Mouse (Mus musculus) ES-CJ7 (cell line): ENCODE results near the gene Kcnip1.

Source experiments
- DNase-seq: peaks from one replicate; pipeline ENCODE4 v3.0.0; 2011; ENCODE audit warnings: low read depth, low spot score

Kcnip1 gene

GRCm38 (mm10) chr11:33986525-33986924 is 6.4 kb downstream of the Kcnip1 start:
- DNase-seq, result no peak

- no peak for DNase-seq
These were observed 12.8 kb downstream of the Kcnip1 start for GRCm38 (mm10) chr11:33980146-33980545.

GRCm38 (mm10) chr11:33975121-33975520 is 17.8 kb downstream of the Kcnip1 start:
- DNase-seq, result no peak

DNA sequence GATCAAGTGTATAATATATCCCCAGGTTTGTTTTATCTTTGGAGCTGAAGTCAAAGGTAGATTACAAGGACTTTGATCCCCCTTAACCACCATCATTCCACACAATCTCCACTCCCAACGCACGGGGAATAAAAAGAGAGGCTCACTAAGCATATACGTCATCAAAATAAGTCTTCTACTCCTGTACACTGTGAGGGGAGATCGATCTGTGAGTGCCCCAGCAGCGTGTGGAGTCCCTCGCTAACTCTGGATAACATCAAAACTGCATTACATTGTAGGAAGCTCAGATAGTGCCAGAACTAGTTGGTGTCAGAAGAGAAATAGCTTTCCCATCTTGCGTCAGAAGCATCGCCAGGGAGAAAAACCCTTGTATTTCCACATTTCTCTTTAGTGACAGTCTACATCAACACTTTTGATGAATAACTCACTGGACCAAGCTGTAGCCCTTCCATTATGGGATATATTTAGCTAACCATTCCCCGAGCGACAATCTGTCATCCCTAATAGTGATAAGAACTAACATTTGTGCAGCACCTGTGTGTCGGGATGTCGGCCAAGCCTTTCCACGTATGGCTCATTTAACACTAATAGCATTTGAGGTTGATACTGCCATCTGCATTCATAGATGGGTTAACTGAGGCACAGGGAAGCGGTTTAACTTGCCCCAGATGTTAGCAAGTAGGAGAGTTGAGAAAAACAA is 18.5 kb downstream of the Kcnip1 start:
- no peak for DNase-seq

DNA sequence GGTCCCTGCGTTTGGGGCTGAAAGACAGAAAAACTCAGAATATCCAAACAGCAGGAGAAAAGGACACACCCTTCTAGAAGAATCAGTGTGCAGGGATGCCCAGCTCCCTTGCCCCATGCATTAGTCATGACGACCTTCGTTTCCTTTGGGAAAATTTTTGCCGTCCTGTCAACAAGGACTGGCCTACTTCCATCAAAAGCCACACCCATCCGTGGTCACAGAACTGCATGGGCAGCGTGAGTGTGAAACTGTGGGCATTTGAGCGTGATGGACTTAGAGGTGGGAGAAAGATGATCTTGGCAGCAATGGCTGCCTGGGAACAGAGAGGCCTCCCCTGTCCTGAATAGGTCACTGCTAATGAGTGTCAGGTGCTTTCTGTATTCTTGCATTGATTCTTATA is 20.8 kb downstream of the Kcnip1 start:
- no peak for DNase-seq

GRCm38 (mm10) chr11:33969199-33969598 is 23.8 kb downstream of the Kcnip1 start:
- DNase-seq, result no peak

- DNase-seq, result no peak
These were observed 25.2 kb downstream of the Kcnip1 start for GRCm38 (mm10) chr11:33967708-33968107.

DNA sequence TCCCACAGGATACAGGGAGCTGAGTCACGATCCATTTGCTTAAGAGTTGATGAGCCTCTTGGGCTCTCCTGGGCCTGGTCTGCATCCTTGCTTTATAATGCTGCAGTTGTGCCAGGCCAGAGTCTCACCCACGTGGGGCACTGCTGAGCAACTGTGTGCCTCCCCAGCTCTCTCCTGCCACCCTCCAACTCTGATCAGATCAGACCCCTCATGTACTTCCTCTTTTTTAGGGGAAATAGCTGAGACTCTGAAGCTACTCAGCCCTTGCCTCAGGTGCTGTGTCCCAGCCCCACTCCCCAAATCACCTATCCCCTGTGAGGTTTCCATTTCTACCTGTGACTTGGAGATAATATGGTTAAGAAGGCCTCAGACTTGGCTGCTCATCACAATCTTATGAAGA is 27.6 kb downstream of the Kcnip1 start:
- no peak for DNase-seq

GRCm38 (mm10) chr11:33962688-33963407 is 30.1 kb downstream of the Kcnip1 start, which contains the start of gene Kcnmb1:
Kcnmb1 (plus strand) TSS chr11:33963013.
- DNase-seq, result no peak

DNA sequence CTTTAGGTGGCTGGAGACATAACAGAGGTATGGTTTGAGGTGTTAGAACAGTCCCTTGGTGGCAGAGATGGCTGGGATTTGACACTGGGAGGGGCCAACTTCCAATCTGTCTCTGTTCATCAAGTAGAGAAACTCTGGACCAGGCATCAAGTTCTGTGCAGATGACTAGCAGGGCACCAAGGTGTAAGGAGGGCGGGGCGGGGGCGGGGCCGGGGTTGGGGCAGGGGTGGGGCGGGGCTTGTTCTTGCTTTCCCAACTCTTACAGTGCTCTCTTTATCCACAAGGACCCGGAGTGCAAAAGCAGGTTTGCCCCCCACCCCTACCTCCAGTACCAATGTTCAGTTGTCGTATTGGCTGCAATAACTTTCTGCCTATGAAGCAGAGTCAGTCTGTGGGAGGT is 30.8 kb downstream of the Kcnip1 start:
- DNase-seq, result no peak

DNA sequence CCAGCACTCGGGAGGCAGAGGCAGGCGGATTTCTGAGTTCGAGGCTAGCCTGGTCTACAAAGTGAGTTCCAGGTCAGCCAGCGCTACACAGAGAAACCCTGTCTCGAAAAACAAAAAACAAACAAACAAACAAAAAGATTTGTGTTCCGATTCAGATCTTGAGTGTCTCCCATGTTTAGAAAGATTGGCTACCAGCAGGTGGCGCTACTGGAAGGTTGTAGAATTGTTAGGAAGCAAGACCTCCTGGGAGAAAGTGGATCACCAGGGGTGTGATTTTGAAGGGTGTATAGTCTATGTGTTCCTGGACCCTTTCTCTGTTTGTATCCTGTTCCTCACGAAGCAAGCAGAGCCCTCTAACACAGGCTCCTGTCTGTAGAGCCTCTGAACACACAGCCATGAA is 34.2 kb downstream of the Kcnip1 start:
- peak; percentile 67 for DNase-seq

DNA sequence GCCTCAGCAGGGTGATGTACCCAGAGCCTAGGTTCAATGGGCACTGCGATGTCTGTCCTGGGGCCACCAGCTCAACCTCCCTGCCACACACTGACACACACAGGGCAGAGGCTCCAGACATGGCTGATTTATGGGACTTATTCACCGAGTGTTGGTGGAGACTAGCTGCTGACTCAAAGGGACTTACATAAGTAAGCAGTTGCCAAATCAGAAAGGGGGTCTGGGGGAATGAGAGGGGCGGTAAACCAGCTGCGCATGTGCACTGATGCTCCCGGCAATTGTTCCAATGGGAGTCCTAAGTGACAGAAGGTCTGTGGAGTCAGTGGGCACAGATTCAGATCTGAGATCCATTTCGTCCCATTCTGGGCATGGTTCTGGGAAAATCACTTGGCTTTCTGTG is 35.4 kb downstream of the Kcnip1 start:
- no peak for DNase-seq

GRCm38 (mm10) chr11:33956623-33957022 is 36.3 kb downstream of the Kcnip1 start:
- no peak for DNase-seq

DNA sequence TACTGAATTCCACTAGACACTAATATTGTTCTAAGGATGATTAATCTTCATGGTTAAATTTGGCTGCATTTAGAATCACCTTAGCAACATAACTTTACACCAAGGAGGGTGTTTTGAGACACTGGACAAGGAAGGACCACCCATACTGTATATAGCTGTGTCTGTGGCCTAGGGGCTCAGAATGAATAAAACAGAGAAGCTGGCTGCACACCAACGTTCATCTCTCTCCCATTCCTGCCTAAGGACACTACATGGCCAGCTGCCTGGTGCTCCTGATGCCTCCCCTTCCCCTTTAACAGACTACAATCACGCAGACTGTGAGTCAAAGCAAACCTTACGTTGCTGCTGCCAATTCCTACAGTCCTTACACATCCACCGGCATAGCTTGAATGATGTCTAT is 37.0 kb downstream of the Kcnip1 start:
- no peak for DNase-seq

- DNase-seq, result peak; percentile 10
These were observed 41.0 kb downstream of the Kcnip1 start for GRCm38 (mm10) chr11:33951684-33952625.

DNA sequence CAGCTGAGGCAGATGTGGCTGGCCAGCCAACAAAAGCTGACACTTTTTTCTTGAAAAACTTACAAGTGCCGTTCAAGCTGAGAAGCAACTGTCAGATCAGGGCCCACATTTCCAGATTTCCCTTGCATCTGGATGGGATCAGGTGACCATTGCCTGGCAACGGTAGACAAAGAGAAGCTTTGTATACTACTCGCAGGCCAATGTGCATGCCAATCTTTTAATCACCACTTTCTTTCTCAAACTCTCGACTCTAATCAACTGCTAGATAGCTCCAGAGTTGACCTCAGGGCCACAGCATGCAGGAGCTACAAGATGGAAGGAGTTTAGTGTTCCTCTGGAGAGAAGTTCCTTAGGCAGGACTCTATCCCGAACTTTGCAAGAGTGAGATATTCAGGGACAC is 41.8 kb downstream of the Kcnip1 start:
- peak; percentile 8 for DNase-seq

- no peak for DNase-seq
These were observed 46.5 kb downstream of the Kcnip1 start for GRCm38 (mm10) chr11:33946501-33946900.

DNA sequence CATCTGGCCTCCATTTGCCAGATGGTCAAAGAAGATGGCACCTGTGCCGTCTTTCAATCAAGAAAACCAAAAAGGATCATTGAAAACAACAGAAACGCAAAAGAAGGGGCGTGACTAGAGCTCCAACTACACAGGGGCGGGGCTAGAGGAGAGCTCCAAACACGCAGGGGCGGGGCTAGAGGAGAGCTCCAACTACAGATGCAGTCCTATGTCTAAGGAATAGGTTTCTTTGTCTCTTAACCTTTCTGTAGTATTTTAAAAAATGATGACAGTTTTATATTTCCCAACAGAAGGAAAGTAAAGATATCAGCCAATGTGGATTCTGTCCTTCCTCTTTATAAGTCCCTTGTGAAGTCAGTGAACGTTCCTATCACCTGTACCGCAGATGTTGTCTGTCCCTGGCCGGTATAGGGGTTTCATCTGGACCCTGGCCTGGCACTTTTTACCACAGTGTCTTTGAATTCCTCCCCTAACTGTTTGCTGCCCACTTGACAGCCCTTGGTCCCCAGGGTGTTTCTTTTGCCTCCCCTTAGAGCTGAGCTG is 48.1 kb downstream of the Kcnip1 start:
- peak; percentile 26 for DNase-seq

DNA sequence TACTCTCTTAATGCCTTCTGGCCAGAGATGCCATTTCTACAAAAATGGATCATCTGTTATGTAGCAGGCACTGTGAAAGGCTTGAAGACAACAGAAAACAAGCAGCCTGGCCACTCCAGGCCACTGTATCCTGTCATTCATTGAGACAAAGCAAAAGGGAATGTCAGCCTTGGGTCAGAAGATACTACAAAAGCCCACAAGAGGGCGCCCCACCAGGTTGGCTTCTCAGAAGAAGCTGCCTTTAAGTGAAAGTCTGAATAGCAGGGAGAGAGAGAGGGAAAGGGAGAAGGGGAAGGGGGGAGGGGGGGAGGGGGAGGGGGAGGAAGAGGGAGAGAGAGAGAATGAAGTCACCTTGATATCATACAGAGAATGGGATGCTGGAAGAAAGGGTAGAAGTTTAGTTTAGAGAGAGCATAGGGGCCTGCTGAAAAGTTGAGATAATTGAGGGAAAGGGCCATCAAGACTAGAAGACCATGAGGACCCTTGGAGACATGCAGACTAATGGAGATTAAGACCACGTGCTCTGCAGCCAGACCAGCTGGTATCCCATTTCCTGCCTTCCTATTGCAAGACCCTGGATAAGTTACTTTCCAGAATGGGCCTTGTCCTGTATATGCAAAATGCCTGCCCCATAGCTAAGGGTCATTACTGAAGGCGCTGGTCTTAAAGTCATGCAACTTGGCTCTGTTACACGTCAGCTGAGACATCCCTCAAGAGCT is 48.7 kb downstream of the Kcnip1 start:
- peak; percentile 67 for DNase-seq

- DNase-seq, result no peak
These were observed 49.4 kb downstream of the Kcnip1 start for GRCm38 (mm10) chr11:33943565-33943964.

- no peak for DNase-seq
These were observed 53.4 kb downstream of the Kcnip1 start for GRCm38 (mm10) chr11:33939456-33940113.
